Mouse (Mus musculus) liver, postnatal 0 days (tissue): Measurements from ENCODE around the gene Gm9857. TPM values are rescaled to one million over a fixed set of nuclear protein-coding genes. Genes with fewer than 3 reads are reported as not detected.

Source experiments
- ATAC-seq: fragments of 200-750 bp; cut with Nextera tagmentation; 2 replicates; pipeline ENCODE4 v1.8.0; 2017; ENCODE audit warnings: mild to moderate bottlenecking, moderate library complexity
- DNase-seq: peaks from one replicate; pipeline ENCODE4 v3.0.0-alpha.2; 2016
- H3K27ac ChIP-seq: fragments of 300-500 bp; sonication (generic); 2 replicates; pipeline ENCODE4 v1.5.1; 2014; ENCODE audit warnings: antibody characterized with exemption, moderate library complexity, mild to moderate bottlenecking, low read depth
- H3K27me3 ChIP-seq: fragments of 300-500 bp; sonication (generic); 2 replicates; pipeline ENCODE4 v1.6.1; 2014; ENCODE audit warnings: low read length, control low read depth, mixed read lengths; ENCODE audit not compliant: insufficient read depth
- H3K36me3 ChIP-seq: fragments of 300-500 bp; sonication (generic); replicated peaks from 2 replicates; pipeline ENCODE4 v1.6.1; 2014; ENCODE audit warnings: mild to moderate bottlenecking, control low read depth, low read length, moderate library complexity, mixed read lengths; ENCODE audit not compliant: insufficient read depth
- H3K4me1 ChIP-seq: fragments of 300-500 bp; sonication (generic); 2 replicates; pipeline ENCODE4 v1.6.1; 2014; ENCODE audit warnings: antibody characterized with exemption, mild to moderate bottlenecking, control low read depth; ENCODE audit not compliant: insufficient read depth
- H3K4me2 ChIP-seq: fragments of 300-500 bp; sonication (generic); 2 replicates; pipeline ENCODE4 v1.6.1; 2014; ENCODE audit warnings: low read depth, mild to moderate bottlenecking, low read length, moderate library complexity, mixed read lengths
- H3K4me3 ChIP-seq: fragments of 300-500 bp; sonication (generic); 2 replicates; pipeline ENCODE4 v1.5.1; 2014; ENCODE audit warnings: low read depth, low read length
- H3K9ac ChIP-seq: fragments of 300-500 bp; sonication (generic); replicated peaks from 2 replicates; pipeline ENCODE4 v1.6.1; 2014; ENCODE audit warnings: mild to moderate bottlenecking, moderate library complexity
- H3K9me3 ChIP-seq: fragments of 300-500 bp; sonication (generic); 2 replicates; pipeline ENCODE4 v1.6.1; 2016; ENCODE audit warnings: mild to moderate bottlenecking, control low read depth, low read length, mixed read lengths
- CTCF ChIP-seq: sonication (generic); IDR thresholded peaks from 2 replicates; pipeline ENCODE4 v1.5.1; 2016; ENCODE audit warnings: antibody characterized with exemption, low read depth
- EP300 ChIP-seq: IDR thresholded peaks from 2 replicates; pipeline ENCODE4 v1.6.1; 2016; ENCODE audit warnings: antibody characterized with exemption, low read depth, mild to moderate bottlenecking
- WGBS: fragments of 180-500 bp; shearing (Covaris S2); extraction: QIAGEN DNeasy Blood & Tissue Kit; methylation state at CpG from one replicate; pipeline ENCODE4 v1.1.7; 2014; ENCODE audit not compliant: insufficient replicate concordance; 5-methylcytosine and 5-hydroxymethylcytosine counted together
- polyA plus RNA-seq: library from polyadenylated mRNA; unstranded; fragments of >200 nt; fragmentation: Nextera tagmentation; extraction: Ambion mirVana; gene quantifications from 2 replicates; pipeline ENCODE4 v1.2.1, GENCODE M21; 2015

The Gm9857 gene
- polyA plus RNA-seq, 1 experiment from 2014 or later = not detected

- no peaks in the 10 kb centered on the region for H3K9me3 ChIP-seq
- no peak overlapping the region for H3K4me3 ChIP-seq
- H3K36me3 ChIP-seq = no peaks in the 10 kb centered on the region
- ATAC-seq (no peak), DNase-seq (no peak)
- H3K4me2 ChIP-seq = no peak overlapping the region
- H3K27ac ChIP-seq = no peak overlapping the region
- TF ChIP-seq EP300 = no peak
- TF ChIP-seq CTCF = no peak
- no peaks in the 10 kb centered on the region for H3K27me3 ChIP-seq
- H3K9ac ChIP-seq = no peak overlapping the region
- H3K4me1 ChIP-seq = no peaks in the 10 kb centered on the region
- WGBS = 34% methylated on average over 6 of the region's 6 CpGs
Measured at GRCm38 (mm10) chr3:108961655-108962054, 21.4 kb upstream of the Gm9857 start.

- TF ChIP-seq CTCF (no peak), EP300 (no peak)
- H3K27ac ChIP-seq = no peak overlapping the region
- H3K4me3 ChIP-seq = no peak overlapping the region
- H3K9me3 ChIP-seq = no peaks in the 10 kb centered on the region
- no peaks in the 10 kb centered on the region for H3K4me1 ChIP-seq
- 59% methylated on average over 7 of the region's 7 CpGs for WGBS
- no peak for DNase-seq
- no peak for ATAC-seq
- no peaks in the 10 kb centered on the region for H3K27me3 ChIP-seq
- no peak overlapping the region for H3K9ac ChIP-seq
- H3K36me3 ChIP-seq = no peaks in the 10 kb centered on the region
- H3K4me2 ChIP-seq = no peak overlapping the region
Measured at GRCm38 (mm10) chr3:108961226-108961625, 21.0 kb upstream of the Gm9857 start.

DNA sequence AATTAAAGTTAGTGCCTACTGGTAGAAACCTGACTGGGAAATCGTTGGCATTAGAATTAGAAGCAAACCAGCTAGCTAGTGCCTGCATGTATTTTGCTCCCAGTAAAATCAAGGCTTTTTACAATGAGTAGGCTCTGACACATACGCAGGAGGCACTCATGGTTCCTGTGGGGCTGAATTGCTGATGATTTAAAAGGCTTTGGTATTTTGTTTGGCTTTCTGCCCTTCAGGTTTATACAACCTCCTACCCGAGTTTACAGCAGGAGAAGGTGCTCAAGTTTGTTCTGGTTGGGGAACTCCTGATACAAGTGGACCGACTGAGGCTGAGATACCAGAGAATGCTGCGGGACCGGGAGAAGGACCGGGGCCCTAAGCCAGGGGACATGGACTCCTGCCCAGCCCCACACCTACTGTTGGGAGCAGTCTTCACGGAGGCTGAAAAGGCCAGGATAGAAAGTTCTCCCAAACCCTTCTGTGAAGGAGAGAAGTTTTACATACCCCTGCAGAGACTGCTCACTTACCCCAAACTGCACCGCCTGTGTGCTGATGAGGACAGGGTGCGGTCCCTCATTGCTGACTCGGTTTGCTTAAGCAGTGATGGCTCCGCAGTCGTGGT, 19.5 kb upstream of the Gm9857 start:
- DNase-seq (no peak), ATAC-seq (no peak)
- no peak overlapping the region for H3K4me3 ChIP-seq
- no peaks in the 10 kb centered on the region for H3K27me3 ChIP-seq
- no peaks in the 10 kb centered on the region for H3K4me1 ChIP-seq
- H3K27ac ChIP-seq = no peak overlapping the region
- H3K9ac ChIP-seq = no peak overlapping the region
- WGBS = 70% methylated on average over 13 of the region's 13 CpGs
- no peaks in the 10 kb centered on the region for H3K36me3 ChIP-seq
- TF ChIP-seq EP300 = no peak
- TF ChIP-seq CTCF = no peak
- H3K4me2 ChIP-seq = no peak overlapping the region
- H3K9me3 ChIP-seq = no peaks in the 10 kb centered on the region

DNA sequence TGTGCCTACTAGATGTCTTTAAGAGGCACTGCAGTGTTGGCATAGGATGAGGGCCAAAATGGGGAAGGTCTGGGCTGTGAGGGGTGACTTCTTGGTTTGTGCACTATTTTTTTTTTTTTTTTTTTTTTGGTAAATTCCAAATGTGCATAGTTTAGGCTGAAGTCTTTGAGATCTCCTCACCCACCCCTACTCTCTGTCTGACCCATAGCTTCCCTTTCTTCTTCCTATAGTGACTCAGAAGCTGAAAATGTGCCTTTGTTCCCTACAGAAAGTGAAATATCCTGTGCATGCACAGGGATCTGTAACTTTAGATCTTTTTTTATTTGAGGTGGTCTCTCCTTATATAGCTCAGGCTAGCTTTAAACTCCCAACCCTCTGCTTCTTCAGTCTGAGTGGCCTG, 17.7 kb upstream of the Gm9857 start:
- no peak for TF ChIP-seq CTCF
- TF ChIP-seq EP300 = no peak
- H3K9ac ChIP-seq = no peak overlapping the region
- no peak overlapping the region for H3K4me3 ChIP-seq
- H3K4me1 ChIP-seq = no peaks in the 10 kb centered on the region
- no peaks in the 10 kb centered on the region for H3K9me3 ChIP-seq
- H3K4me2 ChIP-seq = no peak overlapping the region
- H3K27me3 ChIP-seq = no peaks in the 10 kb centered on the region
- DNase-seq = no peak
- no peak overlapping the region for H3K27ac ChIP-seq
- ATAC-seq = no peak
- H3K36me3 ChIP-seq = no peaks in the 10 kb centered on the region

DNA sequence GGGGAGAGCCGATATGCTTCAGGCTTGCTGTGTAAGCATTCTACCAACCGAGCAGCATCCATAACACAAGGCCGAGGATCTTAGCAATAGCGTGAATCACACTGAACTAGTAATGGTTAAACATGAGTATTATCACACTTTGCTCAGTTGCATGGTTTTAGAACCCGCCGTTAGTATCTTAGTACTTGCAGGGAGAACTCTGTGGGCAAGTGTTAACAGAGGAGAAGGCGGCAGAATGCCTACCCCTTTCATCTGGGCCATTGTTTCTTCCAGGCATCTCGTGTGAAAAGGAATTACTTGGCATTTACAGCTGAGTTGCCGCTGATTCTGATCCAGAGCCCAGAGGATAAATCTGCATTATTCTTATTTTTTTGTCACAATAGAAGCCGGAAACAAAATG, 751 bp upstream of the Gm9857 start:
- Histone ChIP-seq H3K27ac (no peak overlapping the region), H3K9ac (no peak overlapping the region), H3K27me3 (no peaks in the 10 kb centered on the region), H3K36me3 (no peaks in the 10 kb centered on the region), H3K4me1 (no peaks in the 10 kb centered on the region; the same call in 1 of the 2 replicates), H3K4me2 (no peak overlapping the region), H3K9me3 (no peaks in the 10 kb centered on the region), H3K4me3 (no peak overlapping the region)
- DNase-seq (no peak), ATAC-seq (no peak)
- TF ChIP-seq EP300 (no peak), CTCF (no peak)
- WGBS = 85% methylated on average over 10 of the region's 10 CpGs

DNA sequence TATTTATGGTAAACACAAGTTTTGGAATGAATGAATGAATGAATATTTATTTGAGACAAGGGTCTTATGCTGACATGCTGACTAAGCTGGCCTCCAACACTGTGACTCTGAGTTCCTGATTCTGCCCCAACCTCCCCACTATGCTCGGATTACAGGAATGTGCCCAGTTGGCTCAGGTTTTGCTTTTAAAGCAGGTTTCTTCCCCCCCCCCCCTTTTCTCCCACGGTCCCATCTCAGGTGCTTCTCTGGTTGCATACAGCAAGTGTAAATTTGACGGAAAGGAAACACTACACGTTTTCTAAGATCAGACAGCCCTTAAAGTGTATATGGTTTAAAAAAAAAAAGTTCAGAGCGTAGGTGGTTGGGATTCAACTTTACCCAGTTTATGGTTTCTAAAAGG, 672 bp downstream of the Gm9857 start, which contains the start of gene Henmt1:
Gene Henmt1, plus strand, starts transcription at position 301 of the 400 bp plus-strand sequence.
- no peak within 1 kb of the TSS for H3K9ac ChIP-seq
- WGBS = 80% methylated on average over 5 of the region's 5 CpGs

More for the DNA sequence above, 672 bp downstream of the Gm9857 start, which contains the start of gene Henmt1:
- Histone ChIP-seq H3K27ac (no peak within 1 kb of the TSS), H3K27me3 (no peaks in the 10 kb centered on the region), H3K4me1 (no peaks in the 10 kb centered on the region; the same call in 1 of the 2 replicates), H3K36me3 (no peaks in the 10 kb centered on the region), H3K4me3 (no peak within 1 kb of the TSS), H3K4me2 (peak within 1 kb of the TSS; percentile 18; the same call in 1 of the 2 replicates), H3K9me3 (no peaks in the 10 kb centered on the region)
- no peak for TF ChIP-seq EP300
- no peak for TF ChIP-seq CTCF
- ATAC-seq (no peak), DNase-seq (no peak)
